Mouse (Mus musculus) embryonic fibroblast, embryonic 13.5 days (primary cell): ENCODE measurements around the gene Insrr. TPM values are rescaled to one million over a fixed set of nuclear protein-coding genes. Genes with fewer than 3 reads are reported as not detected.
"Not testable (repeated sequence)": the region's sequence is repeated elsewhere in the genome, so short reads cannot be mapped to it uniquely, and the experiment has no call there.

Experiments
- H3K27ac ChIP-seq: 2 replicates; pipeline ENCODE4 v1.5.1; 2012; ENCODE audit warnings: low read length, control low read depth, inconsistent platforms; ENCODE audit not compliant: insufficient read depth
- H3K4me1 ChIP-seq: 2 replicates; pipeline ENCODE4 v1.6.1; 2011; ENCODE audit warnings: low read length; ENCODE audit not compliant: control insufficient read depth, insufficient read depth
- H3K4me3 ChIP-seq: 2 replicates; pipeline ENCODE4 v1.5.1; 2011; ENCODE audit warnings: mild to moderate bottlenecking, control low read depth, low read length; ENCODE audit not compliant: insufficient read depth
- CTCF ChIP-seq: IDR thresholded peaks from 2 replicates; pipeline ENCODE4 v1.5.1; 2011; ENCODE audit warnings: mild to moderate bottlenecking, control low read depth, low read length, moderate library complexity, borderline replicate concordance; ENCODE audit not compliant: insufficient read depth
- POLR2A ChIP-seq: IDR thresholded peaks from 2 replicates; pipeline ENCODE4 v1.6.1; 2011; ENCODE audit warnings: low read depth, mild to moderate bottlenecking, control low read depth, low read length, moderate library complexity
- polyA plus RNA-seq: library from polyadenylated mRNA; stranded (reverse); fragments of >200 nt; gene quantifications from 2 replicates; pipeline ENCODE4 v1.2.4, GENCODE M21; 2011; ENCODE audit warnings: low read depth; ENCODE audit not compliant: missing spikeins, insufficient read length

Gene Insrr
- polyA plus RNA-seq, 1 experiment: not detected

GRCm38 (mm10) chr3:87844981-87845380, 48.2 kb downstream of the Insrr start:
- Histone ChIP-seq H3K4me1 (no peaks in the 10 kb centered on the region), H3K4me3 (no peak overlapping the region), H3K27ac (no peak overlapping the region)
- no peak for TF ChIP-seq POLR2A
- TF ChIP-seq CTCF: no peak

- Histone ChIP-seq H3K4me3 (no peak overlapping the region), H3K27ac (no peak overlapping the region), H3K4me1 (no peaks in the 10 kb centered on the region)
- TF ChIP-seq CTCF (no peak), POLR2A (no peak)
Observed at GRCm38 (mm10) chr3:87846186-87846585, 49.4 kb downstream of the Insrr start.

- no peak within 1 kb of the TSS for H3K4me3 ChIP-seq
- H3K27ac ChIP-seq: no peak within 1 kb of the TSS
- no peak for TF ChIP-seq POLR2A
- no peak for TF ChIP-seq CTCF
- no peaks in the 10 kb centered on the region for H3K4me1 ChIP-seq
Observed at GRCm38 (mm10) chr3:87846650-87847110, 49.9 kb downstream of the Insrr start, which contains the start of gene Sh2d2a. Gene Sh2d2a, plus strand, starts transcription at chr3:87846755.

DNA sequence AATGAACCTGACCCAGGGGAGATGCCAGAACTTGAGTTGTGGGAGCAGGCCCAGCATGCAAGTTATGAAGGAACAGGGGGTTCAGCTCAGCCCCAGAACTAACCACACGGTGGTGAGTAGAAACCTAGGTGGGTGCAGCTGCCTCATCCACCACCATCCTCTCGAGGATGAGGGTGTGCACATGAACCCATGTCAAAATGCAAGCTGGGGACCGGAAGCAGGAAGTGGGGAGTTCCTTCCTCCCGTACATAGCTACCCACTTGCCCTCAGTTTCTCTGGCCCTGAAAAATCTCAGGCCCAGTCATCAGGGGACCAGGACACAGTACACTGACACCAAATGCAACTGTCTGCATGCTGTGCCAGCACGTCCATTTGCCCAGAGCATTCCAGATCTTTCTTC, 50.9 kb downstream of the Insrr start:
- Histone ChIP-seq H3K4me3 (no peak overlapping the region), H3K4me1 (no peaks in the 10 kb centered on the region), H3K27ac (no peak overlapping the region)
- no peak for TF ChIP-seq CTCF
- TF ChIP-seq POLR2A: no peak

DNA sequence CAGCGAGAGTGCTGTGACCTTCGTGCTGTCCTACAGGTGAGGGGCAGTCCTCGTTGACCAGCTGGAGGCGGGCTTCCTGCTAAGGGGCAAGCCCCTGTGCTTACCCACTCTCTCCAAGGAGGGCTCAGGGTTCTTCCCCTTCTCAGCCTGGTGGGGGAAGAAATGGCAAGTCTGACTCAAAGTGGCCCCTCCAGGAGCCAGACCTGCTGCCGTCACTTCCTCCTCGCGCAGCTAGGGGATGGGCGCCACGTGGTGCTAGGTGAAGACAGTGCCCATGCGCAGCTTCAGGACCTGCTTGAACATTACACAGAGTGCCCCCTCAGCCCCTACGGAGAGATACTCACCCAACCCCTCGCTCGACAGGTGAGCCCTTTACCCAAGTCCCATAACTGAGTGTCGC, 52.4 kb downstream of the Insrr start:
- H3K4me1 ChIP-seq: no peaks in the 10 kb centered on the region
- TF ChIP-seq POLR2A: no peak
- TF ChIP-seq CTCF: no peak
- H3K27ac ChIP-seq: no peak overlapping the region
- no peak overlapping the region for H3K4me3 ChIP-seq

DNA sequence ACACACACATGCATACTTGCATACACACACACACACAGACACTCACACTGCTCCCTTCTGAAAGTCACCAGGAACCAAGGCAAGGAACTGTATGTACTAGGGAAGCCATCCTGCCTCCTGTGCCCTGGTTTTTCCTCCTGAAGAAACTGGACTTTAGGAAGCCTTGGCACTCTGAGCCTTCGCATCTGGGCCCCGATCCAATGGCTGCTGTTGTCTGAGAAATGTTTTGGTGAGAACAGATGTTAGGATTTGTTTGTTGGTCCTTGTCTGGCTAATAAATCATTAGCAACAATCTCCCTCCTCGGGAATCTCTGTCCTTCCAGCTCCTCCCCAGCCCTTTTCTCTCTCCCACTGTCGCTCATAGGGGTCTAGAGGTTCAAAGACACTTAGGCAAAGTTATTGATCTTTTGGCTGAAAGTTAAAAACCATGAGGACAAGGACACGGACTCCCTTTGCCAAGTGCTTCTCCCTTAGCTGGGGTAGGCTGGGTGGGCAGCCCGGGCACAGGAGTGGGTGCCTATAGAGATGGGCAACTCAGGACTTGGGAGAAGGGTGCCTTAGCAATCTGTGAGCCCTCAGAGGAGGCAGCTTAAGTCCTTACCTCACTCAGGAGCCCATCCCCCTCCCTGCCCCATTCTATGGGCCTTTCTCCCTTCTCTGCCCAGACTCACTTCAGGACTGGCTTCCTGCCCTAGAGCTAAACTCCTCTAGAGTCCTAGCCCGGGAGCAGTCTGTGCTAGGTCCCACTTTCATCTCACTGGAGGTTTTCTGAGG, 58.2 kb downstream of the Insrr start:
- no peak overlapping the region for H3K27ac ChIP-seq
- TF ChIP-seq POLR2A (no peak), CTCF (no peak)
- peaks cover 4% of the 10 kb centered on the region; the same call in 1 of the 2 replicates for H3K4me1 ChIP-seq
- no peak overlapping the region for H3K4me3 ChIP-seq

- TF ChIP-seq POLR2A: no peak
- no peak for TF ChIP-seq CTCF
- no peak overlapping the region for H3K27ac ChIP-seq
- H3K4me1 ChIP-seq: peaks cover 4% of the 10 kb centered on the region; the same call in 1 of the 2 replicates
Observed at GRCm38 (mm10) chr3:87855936-87856335, 59.2 kb downstream of the Insrr start.

GRCm38 (mm10) chr3:87857666-87858065, 60.9 kb downstream of the Insrr start:
- TF ChIP-seq POLR2A (no peak), CTCF (no peak)
- Histone ChIP-seq H3K27ac (no peak overlapping the region), H3K4me3 (no peak overlapping the region), H3K4me1 (peaks cover 4% of the 10 kb centered on the region; the same call in 1 of the 2 replicates)

More at GRCm38 (mm10) chr3:87855936-87856335, 59.2 kb downstream of the Insrr start:
- no peak overlapping the region for H3K4me3 ChIP-seq

- peak; percentile 23; the same call in 1 of the 2 replicates for TF ChIP-seq CTCF
- no peak for TF ChIP-seq POLR2A
- Histone ChIP-seq H3K4me3 (no peak overlapping the region), H3K4me1 (peaks cover 4% of the 10 kb centered on the region; the same call in 1 of the 2 replicates), H3K27ac (no peak overlapping the region)
Observed at GRCm38 (mm10) chr3:87859813-87860212, 63.1 kb downstream of the Insrr start.

- not testable (repeated sequence) for H3K4me1 ChIP-seq, H3K4me3 ChIP-seq, H3K27ac ChIP-seq
Observed at GRCm38 (mm10) chr3:87864111-87864510, 67.4 kb downstream of the Insrr start.

Other genes with a start within 250 kb of the Insrr start
- gene Arhgef11, start 179.4 kb upstream of the Insrr start, polyA plus RNA-seq: 25.8 and 27.0 TPM in 2 replicates
- gene Lrrc71, start 48.3 kb upstream of the Insrr start, polyA plus RNA-seq: 1.1 and 1.2 TPM in 2 replicates
- not detected in 2 replicates for gene Ntrk1, start 1.8 kb upstream of the Insrr start, polyA plus RNA-seq
- 65.8 and 74.0 TPM in 2 replicates for gene Pear1, start 27.4 kb downstream of the Insrr start, polyA plus RNA-seq
- not detected in 2 replicates for gene Sh2d2a, start 49.8 kb downstream of the Insrr start, polyA plus RNA-seq
- 27.5 and 34.2 TPM in 2 replicates for gene Prcc, start 88.7 kb downstream of the Insrr start, polyA plus RNA-seq
- gene Hdgf, start 109.4 kb downstream of the Insrr start, polyA plus RNA-seq: 267 and 287 TPM in 2 replicates
- gene Mrpl24, start 122.6 kb downstream of the Insrr start, polyA plus RNA-seq: 130 and 167 TPM in 2 replicates
- gene Isg20l2, start 133.4 kb downstream of the Insrr start, polyA plus RNA-seq: 41.6 and 54.7 TPM in 2 replicates
- gene Rrnad1, start 133.8 kb downstream of the Insrr start, polyA plus RNA-seq: 11.4 and 12.0 TPM in 2 replicates
- 80.0 and 99.8 TPM in 2 replicates for gene Crabp2, start 151.7 kb downstream of the Insrr start, polyA plus RNA-seq
- 25.7 and 71.2 TPM in 2 replicates for gene Nes, start 174.1 kb downstream of the Insrr start, polyA plus RNA-seq
- gene Bcan, start 203.3 kb downstream of the Insrr start, polyA plus RNA-seq: 0.61 TPM in 1 of 2 replicates, not detected in the other
- not detected in 2 replicates for gene Hapln2, start 230.6 kb downstream of the Insrr start, polyA plus RNA-seq
- gene Gpatch4, start 246.2 kb downstream of the Insrr start, polyA plus RNA-seq: 20.1 and 23.3 TPM in 2 replicates